Mouse (Mus musculus) mature B cell (primary cell): ENCODE measurements around the gene Rassf5.

Source experiments
- in situ Hi-C: fragments of 300-500 bp; cut with MboI; formaldehyde crosslinking; loops from 2 replicates; pipeline ENCODE4 v1.14.3; 2019

Gene Rassf5

DNA sequence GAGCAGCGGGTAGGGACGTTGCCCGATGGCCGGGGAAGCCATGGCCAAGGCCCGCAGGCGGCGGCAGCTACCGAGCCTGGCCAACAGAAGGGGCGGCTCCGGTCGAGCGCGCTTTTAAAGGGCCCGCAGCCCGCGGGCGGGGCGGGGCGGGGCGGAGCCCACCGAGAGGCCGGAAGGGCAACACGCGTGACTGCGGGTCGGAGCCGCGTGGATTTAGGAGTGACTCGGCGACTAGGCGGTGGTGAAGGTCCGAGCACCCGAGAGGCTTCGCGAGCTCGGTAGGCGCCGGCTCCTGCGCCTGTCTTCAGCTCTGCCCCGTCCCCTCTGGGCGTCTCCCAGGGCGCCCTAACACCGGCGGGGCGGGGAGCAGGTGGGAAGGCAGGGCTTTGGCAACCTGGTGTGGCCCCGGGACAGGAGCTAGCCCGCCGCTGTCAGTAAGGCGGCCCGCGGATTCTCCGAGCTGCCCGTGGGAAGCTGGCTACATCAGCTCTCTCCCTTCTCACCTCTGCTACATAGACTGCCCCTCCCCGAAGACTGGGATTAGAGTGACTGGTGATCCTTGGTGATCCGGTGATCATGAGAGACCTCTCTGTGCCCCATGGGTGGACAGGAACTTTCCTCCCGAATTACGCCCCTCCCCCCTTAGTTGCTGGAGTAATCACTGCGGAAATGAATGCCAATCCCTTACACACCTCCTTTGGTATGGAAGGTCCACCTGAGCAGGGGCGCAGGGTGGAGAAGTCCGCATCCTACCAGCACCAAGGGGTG lies at the start of gene Rassf5:
Gene Rassf5, minus strand, starts transcription at position 170 of the 768 bp plus-strand sequence.
- in situ Hi-C loops, result no loop called here

- in situ Hi-C loops, result loop anchor here (5.0 kb wide), 1 partner anchor 258 kb away; no protein-coding TSS in a partner anchor
Measured at GRCm38 (mm10) chr1:131293922-131294250, 48.8 kb upstream of the Rassf5 start.

GRCm38 (mm10) chr1:131293221-131293921 lies 48.3 kb upstream of the Rassf5 start:
- in situ Hi-C loops, result loop anchor here (5.0 kb wide), 1 partner anchor 259 kb away; no protein-coding TSS in a partner anchor

DNA sequence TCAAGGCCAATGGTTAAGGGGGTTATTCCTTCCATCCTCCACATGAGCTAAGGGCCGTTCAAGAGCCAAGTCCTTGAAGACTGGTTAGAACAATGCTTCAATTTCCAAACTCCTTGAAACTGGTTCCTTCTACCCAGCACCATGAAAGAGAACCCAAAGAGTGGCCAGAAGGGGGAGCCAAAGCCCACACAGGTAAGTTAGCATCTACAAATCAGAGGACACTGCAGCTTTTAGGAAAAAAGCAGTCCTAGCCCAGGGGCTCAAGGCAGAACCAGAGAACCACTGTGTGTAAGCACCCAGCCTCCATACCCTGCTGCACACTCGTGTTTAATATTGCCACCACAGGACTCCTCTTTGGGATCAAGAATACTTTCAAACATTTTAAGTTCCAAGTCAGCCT lies 45.6 kb upstream of the Rassf5 start:
- in situ Hi-C loops, result loop anchor here (5.0 kb wide), 1 partner anchor 262 kb away; no protein-coding TSS in a partner anchor

DNA sequence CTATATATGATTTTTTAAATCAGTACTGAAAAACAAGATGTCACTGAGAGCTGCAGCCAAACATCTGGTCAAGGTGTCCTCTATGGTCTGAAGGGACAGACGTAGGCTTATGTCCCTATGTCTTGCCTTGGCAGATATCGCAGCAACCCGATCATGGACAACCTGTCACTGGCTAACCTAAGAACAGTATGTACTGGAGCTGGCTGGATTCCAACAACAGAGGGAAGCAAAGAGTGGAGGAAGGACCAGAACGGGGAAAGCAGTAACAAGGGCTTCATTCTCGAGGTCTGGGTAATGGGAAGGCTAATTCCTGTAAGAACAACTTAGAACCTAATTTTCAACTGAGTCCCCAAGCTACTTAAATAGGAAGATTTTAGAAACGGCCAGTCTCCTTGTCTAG lies 43.9 kb upstream of the Rassf5 start:
- in situ Hi-C loops, result no loop called here

DNA sequence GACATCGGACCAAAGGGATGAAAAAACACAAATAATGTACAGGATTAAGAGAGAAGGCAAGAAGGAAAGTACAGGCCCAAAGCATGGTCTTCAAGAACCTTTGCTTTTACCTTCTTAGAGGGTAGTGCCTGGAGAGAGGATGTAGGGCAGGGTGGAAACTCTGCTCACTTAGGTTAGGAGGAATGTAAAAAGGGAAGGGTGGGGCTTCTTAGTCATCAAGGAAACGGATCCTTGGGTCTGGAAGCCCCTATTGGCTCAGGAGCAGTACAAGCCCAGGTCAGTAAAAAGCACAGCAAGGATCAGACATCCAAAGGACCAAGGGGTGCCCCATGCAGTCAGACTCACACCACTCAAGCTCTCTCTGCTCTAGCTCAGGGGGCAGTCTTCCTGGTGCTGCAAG lies 42.2 kb upstream of the Rassf5 start:
- in situ Hi-C loops, result no loop called here

- in situ Hi-C loops, result no loop called here
Measured at GRCm38 (mm10) chr1:131286803-131287202, 41.7 kb upstream of the Rassf5 start.

DNA sequence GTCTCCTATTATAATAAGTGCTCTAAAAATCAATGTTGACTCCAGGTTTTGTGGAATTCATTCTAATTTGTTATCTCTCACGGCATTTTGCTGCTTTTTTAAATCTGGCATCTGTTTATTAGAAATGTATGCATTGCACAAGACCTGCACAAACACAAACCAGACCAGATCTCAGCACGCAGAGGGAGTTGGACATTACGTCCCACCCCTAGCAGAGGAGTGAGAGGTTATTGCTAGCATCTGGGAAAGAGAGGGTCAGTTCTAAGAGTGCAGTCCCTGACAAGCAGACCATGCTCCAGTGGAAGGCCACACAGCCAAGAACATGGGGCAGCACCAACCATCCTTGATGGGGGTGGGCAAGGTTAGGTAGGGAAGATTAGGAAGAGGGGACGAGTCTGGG lies 39.6 kb upstream of the Rassf5 start:
- in situ Hi-C loops, result no loop called here

- in situ Hi-C loops, result no loop called here
Measured at GRCm38 (mm10) chr1:131284167-131284566, 39.1 kb upstream of the Rassf5 start.

GRCm38 (mm10) chr1:131281731-131282130 lies 36.7 kb upstream of the Rassf5 start:
- in situ Hi-C loops, result no loop called here

- in situ Hi-C loops, result no loop called here
Measured at GRCm38 (mm10) chr1:131280280-131280679, 35.2 kb upstream of the Rassf5 start.

DNA sequence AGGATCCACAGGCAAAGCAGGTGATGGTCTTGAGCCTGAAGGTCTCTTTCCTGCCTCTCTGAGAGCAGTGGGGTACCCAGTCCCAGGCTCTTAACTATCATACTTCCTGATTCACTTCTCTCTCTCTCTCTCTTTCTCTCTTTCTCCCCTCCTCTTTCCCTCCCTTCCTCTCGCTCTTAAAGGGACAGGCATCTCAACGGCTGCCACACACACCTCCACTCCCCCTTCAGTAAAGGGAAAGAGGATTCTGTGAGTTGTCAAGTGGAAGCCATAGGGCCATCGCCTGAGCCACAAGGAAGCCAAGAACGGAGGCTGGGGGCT lies 34.4 kb upstream of the Rassf5 start, which contains the start of gene Ikbke:
Gene Ikbke, minus strand, starts transcription at position 151 of the 321 bp plus-strand sequence.
- in situ Hi-C loops, result no loop called here

- in situ Hi-C loops, result no loop called here
Measured at GRCm38 (mm10) chr1:131278606-131279455, 33.8 kb upstream of the Rassf5 start.

GRCm38 (mm10) chr1:131276831-131277230 lies 31.8 kb upstream of the Rassf5 start:
- in situ Hi-C loops, result no loop called here

DNA sequence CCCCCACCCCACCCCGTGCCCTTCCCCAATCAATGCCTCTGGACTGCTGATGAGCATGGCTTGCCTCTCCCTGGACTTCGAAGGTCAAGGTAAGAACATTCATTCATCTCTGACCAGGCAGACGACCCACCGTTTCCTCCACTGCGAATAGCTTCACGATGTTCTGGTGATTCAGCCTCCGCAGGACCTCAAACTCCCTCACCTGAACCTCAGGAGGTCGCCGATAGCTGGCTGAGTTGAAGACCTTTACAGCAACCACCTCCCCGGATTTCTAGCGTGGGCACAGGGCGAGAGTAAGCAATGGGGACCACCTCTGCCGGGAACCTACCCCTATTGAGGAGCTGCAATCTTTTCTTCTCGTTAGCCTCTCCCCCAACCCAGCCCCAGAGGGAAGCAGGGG lies 30.5 kb upstream of the Rassf5 start:
- in situ Hi-C loops, result no loop called here

- in situ Hi-C loops, result no loop called here
Measured at GRCm38 (mm10) chr1:131274725-131275539, 29.9 kb upstream of the Rassf5 start.

GRCm38 (mm10) chr1:131269797-131270578 lies 24.9 kb upstream of the Rassf5 start:
- in situ Hi-C loops, result no loop called here

DNA sequence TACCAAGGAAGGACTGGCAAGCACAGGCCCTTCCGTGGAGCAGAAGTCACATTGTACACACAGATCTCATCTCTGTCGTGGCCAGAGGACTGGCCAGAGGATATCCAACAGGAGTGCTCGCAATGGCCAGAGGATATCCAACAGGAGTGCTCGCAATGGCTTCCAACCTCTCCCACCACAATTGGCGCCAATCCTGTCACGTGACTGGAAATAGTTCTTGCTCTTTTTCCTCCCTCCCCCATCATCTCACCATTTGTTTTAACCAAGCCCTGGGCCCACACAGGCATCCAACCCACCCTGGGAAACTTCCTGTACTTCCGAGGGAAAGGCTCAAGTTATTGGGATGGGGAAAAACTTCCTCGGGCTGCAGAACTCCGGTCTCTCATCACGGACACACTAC lies 23.7 kb upstream of the Rassf5 start:
- in situ Hi-C loops, result no loop called here

DNA sequence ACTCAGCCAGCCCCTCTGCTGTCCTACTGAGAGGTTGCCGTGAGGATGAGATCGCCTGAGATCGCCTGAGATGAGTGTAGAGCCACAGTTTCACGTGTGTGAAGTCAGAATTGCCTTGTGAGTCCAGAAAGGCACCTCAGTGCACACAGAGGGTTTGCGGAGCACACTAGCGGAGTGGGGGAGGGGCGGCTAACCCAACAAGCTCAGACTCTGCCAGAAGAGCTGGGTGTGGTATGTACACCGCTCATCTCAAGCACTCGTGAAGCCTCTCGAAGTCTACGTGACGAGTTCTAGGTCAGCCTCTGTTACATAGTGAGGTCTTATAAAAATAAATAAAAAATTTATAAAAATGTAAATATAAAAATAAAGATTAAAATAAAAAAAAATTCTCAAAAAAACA lies 18.8 kb upstream of the Rassf5 start:
- in situ Hi-C loops, result no loop called here

- in situ Hi-C loops, result no loop called here
Measured at GRCm38 (mm10) chr1:131260309-131260656, 15.2 kb upstream of the Rassf5 start.
